Mouse (Mus musculus) MEL (cell line): Measurements from ENCODE around the gene Gm11213. TPM values are rescaled to one million over a fixed set of nuclear protein-coding genes. Genes with fewer than 3 reads are reported as not detected.

Experiments
- DNase-seq: peaks from one replicate; pipeline ENCODE4 v3.0.0; 2011; ENCODE audit warnings: low read depth, low spot score
- H3K27ac ChIP-seq: 2 replicates; pipeline ENCODE4 v1.5.1; 2012; ENCODE audit warnings: low read depth, mild to moderate bottlenecking, control low read depth, low read length, moderate library complexity; ENCODE audit not compliant: control insufficient read depth
- H3K27me3 ChIP-seq, 2 experiments: fragments of 150-350 bp in 1 of 2; sonication (generic) in 1 of 2; 2 replicates each; pipeline ENCODE4 v1.6.1; 2012; ENCODE audit warnings: low read length in 2 of 2, mild to moderate bottlenecking in 2 of 2, improper control_type of control experiment in 1 of 2, moderate library complexity in 1 of 2; ENCODE audit not compliant: insufficient read depth in 2 of 2, control insufficient read depth in 1 of 2
- H3K36me3 ChIP-seq, 2 experiments: 2 replicates each; pipeline ENCODE4 v1.6.1; 2012 to 2014; ENCODE audit warnings: low read length in 2 of 2, improper control_type of control experiment in 1 of 2, inconsistent platforms in 1 of 2, mild to moderate bottlenecking in 1 of 2; ENCODE audit not compliant: insufficient read depth in 2 of 2, control insufficient read depth in 1 of 2
- H3K4me1 ChIP-seq, 2 experiments: fragments of 150-350 bp in 1 of 2; sonication (generic) in 1 of 2; 2 replicates each; pipeline ENCODE4 v1.6.1; 2012; ENCODE audit warnings: low read length in 2 of 2, improper control_type of control experiment in 1 of 2, mild to moderate bottlenecking in 1 of 2; ENCODE audit not compliant: insufficient read depth in 2 of 2, control insufficient read depth in 1 of 2
- H3K4me3 ChIP-seq, 2 experiments: fragments of 150-350 bp in 1 of 2; sonication (generic) in 1 of 2; 2 replicates each; pipeline ENCODE4 v1.5.1; 2012; ENCODE audit warnings: low read depth in 2 of 2, low read length in 2 of 2, mild to moderate bottlenecking in 2 of 2, moderate library complexity in 2 of 2, control low read depth in 1 of 2, improper control_type of control experiment in 1 of 2; ENCODE audit not compliant: control insufficient read depth in 1 of 2, insufficient read depth in 1 of 2
- H3K79me2 ChIP-seq: 2 replicates; pipeline ENCODE4 v1.6.1; 2012; ENCODE audit warnings: mild to moderate bottlenecking, low read length, moderate library complexity; ENCODE audit not compliant: control insufficient read depth, poor library complexity, insufficient read depth
- H3K9ac ChIP-seq: 2 replicates; pipeline ENCODE4 v1.6.1; 2012; ENCODE audit warnings: low read depth, mild to moderate bottlenecking, control low read depth, low read length, moderate library complexity; ENCODE audit not compliant: control insufficient read depth, poor library complexity, severe bottlenecking
- H3K9me3 ChIP-seq: fragments of 150-350 bp; sonication (generic); replicated peaks from 2 replicates; pipeline ENCODE4 v1.6.1; 2012; ENCODE audit warnings: mild to moderate bottlenecking, low read length, improper control_type of control experiment, moderate library complexity; ENCODE audit not compliant: insufficient read depth
- BHLHE40 ChIP-seq: IDR thresholded peaks from 2 replicates; pipeline ENCODE4 v1.6.1; 2012; ENCODE audit warnings: low read depth, mild to moderate bottlenecking, inconsistent platforms, low read length, improper control_type of control experiment, borderline replicate concordance
- CHD1 ChIP-seq: IDR thresholded peaks from 2 replicates; pipeline ENCODE4 v1.6.1; 2012; ENCODE audit warnings: low read depth, mild to moderate bottlenecking, inconsistent platforms, low read length, improper control_type of control experiment
- CHD2 ChIP-seq: IDR thresholded peaks from 2 replicates; pipeline ENCODE4 v1.6.1; 2011; ENCODE audit warnings: low read length, improper control_type of control experiment
- ELF1 ChIP-seq: IDR thresholded peaks from 2 replicates; pipeline ENCODE4 v1.6.1; 2014; ENCODE audit warnings: low read depth, mild to moderate bottlenecking, inconsistent platforms, low read length, improper control_type of control experiment, moderate library complexity
- EP300 ChIP-seq, 2 experiments: IDR thresholded peaks; 2 replicates each; pipeline ENCODE4 v1.6.1; 2011; ENCODE audit warnings: improper control_type of control experiment in 2 of 2, low read length in 2 of 2, low read depth in 1 of 2, mild to moderate bottlenecking in 1 of 2
- ETS1 ChIP-seq: IDR thresholded peaks from 2 replicates; pipeline ENCODE4 v1.6.1; 2012; ENCODE audit warnings: low read depth, mild to moderate bottlenecking, inconsistent platforms, low read length, improper control_type of control experiment, moderate library complexity
- GABPA ChIP-seq: IDR thresholded peaks from 2 replicates; pipeline ENCODE4 v1.6.1; 2012; ENCODE audit warnings: low read depth, mild to moderate bottlenecking, inconsistent platforms, low read length, improper control_type of control experiment, moderate library complexity
- GATA1 ChIP-seq: IDR thresholded peaks from 2 replicates; pipeline ENCODE4 v1.6.1; 2011; ENCODE audit warnings: low read depth, low read length, improper control_type of control experiment
- HCFC1 ChIP-seq: IDR thresholded peaks from 2 replicates; pipeline ENCODE4 v1.6.1; 2012; ENCODE audit warnings: low read depth, mild to moderate bottlenecking, inconsistent platforms, low read length, improper control_type of control experiment, moderate library complexity
- KAT2A ChIP-seq: conservative IDR thresholded peaks from 2 replicates; pipeline ENCODE4 v1.6.1; 2012; ENCODE audit warnings: low read depth, low read length, improper control_type of control experiment, inconsistent platforms
- MAFK ChIP-seq: IDR thresholded peaks from 2 replicates; pipeline ENCODE4 v1.6.1; 2011; ENCODE audit warnings: low read depth, mild to moderate bottlenecking, low read length, improper control_type of control experiment, borderline replicate concordance
- MAX ChIP-seq: IDR thresholded peaks from 2 replicates; pipeline ENCODE4 v1.6.1; 2011; ENCODE audit warnings: low read length, improper control_type of control experiment
- MEF2A ChIP-seq: IDR thresholded peaks from 2 replicates; pipeline ENCODE4 v1.6.1; 2014; ENCODE audit warnings: low read depth, mild to moderate bottlenecking, inconsistent platforms, low read length, improper control_type of control experiment; ENCODE audit not compliant: poor library complexity, insufficient replicate concordance, severe bottlenecking; ENCODE audit errors: extremely low read depth
- MXI1 ChIP-seq: IDR thresholded peaks from 2 replicates; pipeline ENCODE4 v1.6.1; 2011; ENCODE audit warnings: mild to moderate bottlenecking, low read depth, low read length, improper control_type of control experiment
- MYB ChIP-seq: IDR thresholded peaks from 2 replicates; pipeline ENCODE4 v1.6.1; 2011; ENCODE audit warnings: mild to moderate bottlenecking, low read depth, low read length, improper control_type of control experiment
- MYC ChIP-seq: IDR thresholded peaks from 2 replicates; pipeline ENCODE4 v1.6.1; 2011; ENCODE audit warnings: low read depth, mild to moderate bottlenecking, low read length, improper control_type of control experiment, moderate library complexity
- POLR2A ChIP-seq, 2 experiments: IDR thresholded peaks; 2 replicates each; pipeline ENCODE4 v1.6.1; 2011 to 2012; ENCODE audit warnings: low read length in 2 of 2, mild to moderate bottlenecking in 2 of 2, control low read depth in 1 of 2, improper control_type of control experiment in 1 of 2, low read depth in 1 of 2, moderate library complexity in 1 of 2; ENCODE audit not compliant: control insufficient read depth in 1 of 2, insufficient read depth in 1 of 2, poor library complexity in 1 of 2
- RAD21 ChIP-seq: IDR thresholded peaks from 2 replicates; pipeline ENCODE4 v1.6.1; 2011; ENCODE audit warnings: mild to moderate bottlenecking, low read depth, low read length, improper control_type of control experiment
- TAL1 ChIP-seq: IDR thresholded peaks from 2 replicates; pipeline ENCODE4 v1.6.1; 2012; ENCODE audit warnings: mild to moderate bottlenecking, inconsistent platforms, low read length, moderate library complexity, mixed read lengths
- TBP ChIP-seq: IDR thresholded peaks from 2 replicates; pipeline ENCODE4 v1.8.0; 2011; ENCODE audit warnings: low read depth, low read length, improper control_type of control experiment
- USF2 ChIP-seq, 2 experiments: IDR thresholded peaks; 2 replicates each; pipeline ENCODE4 v1.6.1; 2011 to 2012; ENCODE audit warnings: improper control_type of control experiment in 2 of 2, low read length in 2 of 2, borderline replicate concordance in 1 of 2, inconsistent platforms in 1 of 2, low read depth in 1 of 2, mild to moderate bottlenecking in 1 of 2; ENCODE audit not compliant: insufficient read depth in 1 of 2
- ZC3H11A ChIP-seq: IDR thresholded peaks from 2 replicates; pipeline ENCODE4 v1.6.1; 2012; ENCODE audit warnings: low read depth, mild to moderate bottlenecking, inconsistent platforms, low read length, improper control_type of control experiment
- ZMIZ1 ChIP-seq: IDR thresholded peaks from 2 replicates; pipeline ENCODE4 v1.6.1; 2012; ENCODE audit warnings: low read depth, mild to moderate bottlenecking, inconsistent platforms, low read length, improper control_type of control experiment, moderate library complexity
- polyA plus RNA-seq, 2 experiments: library from polyadenylated mRNA; stranded (reverse) in 1 of 2; unstranded in 1 of 2; fragments of >175 nt in 1 of 2; fragments of >200 nt in 1 of 2; gene quantifications; 2 replicates each; pipeline versions ENCODE4 v1.2.1 to v1.2.4; 2012; ENCODE audit warnings: low replicate concordance in 2 of 2, low read depth in 1 of 2; ENCODE audit not compliant: insufficient read length in 2 of 2, insufficient read depth in 1 of 2, missing spikeins in 1 of 2
- total RNA-seq: library from RNA; depleted of rRNA; stranded (reverse); fragments of 300-350 nt; gene quantifications from 2 replicates; pipeline ENCODE4 v1.2.3, GENCODE M21; 2012

Gene Gm11213
- total and polyA plus RNA-seq, 3 experiments, result not detected

GRCm38 (mm10) chr4:63567712-63568390 lies 37.2 kb downstream of the Gm11213 start:
- no peaks in the 10 kb centered on the region for H3K27me3 ChIP-seq
- DNase-seq, result no peak

DNA sequence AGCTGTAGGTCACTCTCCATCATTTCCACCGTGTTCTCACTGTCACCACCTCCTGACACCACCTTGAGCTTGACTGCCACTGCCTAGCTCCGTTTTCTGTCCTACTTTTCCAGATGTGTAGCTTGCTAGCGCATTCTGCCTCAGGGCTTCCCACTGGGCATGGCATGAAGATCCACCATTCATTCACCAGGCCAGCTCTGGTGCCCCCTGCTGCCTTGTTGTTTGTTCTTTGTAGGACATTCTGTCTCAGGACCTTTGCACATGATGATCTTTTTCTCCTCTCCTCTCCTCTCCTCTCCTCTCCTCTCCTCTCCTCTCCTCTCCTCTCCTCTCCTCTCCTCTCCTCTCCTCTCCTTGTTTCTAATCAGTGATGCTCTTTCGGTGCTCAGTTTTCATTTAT lies 42.3 kb downstream of the Gm11213 start:
- H3K36me3 ChIP-seq, result peaks cover 0 to 12% of the 10 kb centered on the region in 2 experiments; a peak in 2 of 4 replicates
- peaks cover 0 to 26% of the 10 kb centered on the region in 2 experiments; a peak in 3 of 4 replicates for H3K4me1 ChIP-seq
- TF ChIP-seq MAX (no peak), ZC3H11A (no peak), GABPA (no peak), HCFC1 (no peak), POLR2A (IDR thresholded peaks at IDR 0.05; ENCODE audit: control insufficient read depth in 1 of 2, insufficient read depth in 1 of 2, low read depth in 1 of 2, low read length in 2 of 2, poor library complexity in 1 of 2) (no peak), BHLHE40 (no peak)
- DNase-seq, result no peak
- peaks cover 7% of the 10 kb centered on the region; the same call in 1 of the 2 replicates for H3K79me2 ChIP-seq
- H3K27ac ChIP-seq, result no peak overlapping the region
- H3K9ac ChIP-seq, result no peak overlapping the region
- no peaks in the 10 kb centered on the region for H3K9me3 ChIP-seq
- no peaks in the 10 kb centered on the region for H3K27me3 ChIP-seq
- no peak overlapping the region for H3K4me3 ChIP-seq

More at GRCm38 (mm10) chr4:63567712-63568390, 37.2 kb downstream of the Gm11213 start:
- Histone ChIP-seq H3K79me2 (no peaks in the 10 kb centered on the region), H3K9me3 (no peaks in the 10 kb centered on the region), H3K4me1 (no peaks in the 10 kb centered on the region), H3K9ac (no peak overlapping the region), H3K4me3 (no peak overlapping the region), H3K36me3 (no peaks in the 10 kb centered on the region), H3K27ac (no peak overlapping the region)
- no peak for TF ChIP-seq USF2 (IDR thresholded peaks at IDR 0.05; ENCODE audit: borderline replicate concordance in 1 of 2, insufficient read depth in 1 of 2, low read depth in 1 of 2, low read length in 2 of 2)
- no peak for TF ChIP-seq ZMIZ1
- TF ChIP-seq CHD1, result no peak
- TF ChIP-seq MXI1, result no peak
- TF ChIP-seq MYC, result no peak
- TF ChIP-seq TBP, result no peak
- no peak for TF ChIP-seq GATA1
- no peak for TF ChIP-seq MYB
- TF ChIP-seq GABPA, result no peak
- TF ChIP-seq EP300 (IDR thresholded peaks at IDR 0.05; ENCODE audit: low read depth in 1 of 2, low read length in 2 of 2), result no peak
- no peak for TF ChIP-seq RAD21
- TF ChIP-seq KAT2A, result no peak
- TF ChIP-seq ELF1, result no peak
- TF ChIP-seq ETS1, result no peak
- TF ChIP-seq POLR2A (IDR thresholded peaks at IDR 0.05; ENCODE audit: control insufficient read depth in 1 of 2, insufficient read depth in 1 of 2, low read depth in 1 of 2, low read length in 2 of 2, poor library complexity in 1 of 2), result no peak
- no peak for TF ChIP-seq TAL1
- TF ChIP-seq MAFK, result no peak
- TF ChIP-seq CHD2, result no peak
- TF ChIP-seq MEF2A, result no peak
